Mouse (Mus musculus): Measurements from ENCODE around the gene 1700014D04Rik. TPM values are rescaled to one million over a fixed set of nuclear protein-coding genes. Genes with fewer than 3 reads are reported as not detected.

Gene 1700014D04Rik
- polyA plus RNA-seq, 1 experiment from 2014 or later, result not detected

GRCm38 (mm10) chr13:59756906-59757305 lies 10.4 kb upstream of the 1700014D04Rik start:
- Histone ChIP-seq H3K4me2 (ENCODE audit: low read length) (no peak overlapping the region), H3K36me3 (ENCODE audit: control insufficient read depth, insufficient read depth, low read length) (peaks cover 71% of the 10 kb centered on the region), H3K9ac (ENCODE audit: low read length) (no peak overlapping the region), H3K4me3 (ENCODE audit: control insufficient read depth in 1 of 2, insufficient read depth in 1 of 2, low read depth in 1 of 2, low read length in 2 of 2) (no peak overlapping the region), H3K4me1 (ENCODE audit: control insufficient read depth in 2 of 2, insufficient read depth in 2 of 2, low read length in 2 of 2) (no peaks in the 10 kb centered on the region), H3K27me3 (ENCODE audit: control insufficient read depth, insufficient read depth, low read length) (no peaks in the 10 kb centered on the region), H3K27ac (replicated peaks in 1 of 2; ENCODE audit: control insufficient read depth in 1 of 2, insufficient read depth in 1 of 2, low read depth in 2 of 2, low read length in 2 of 2) (peak overlapping the region in 1 of 2 experiments; percentile 51; a peak in 1 of 4 replicates), H3K9me3 (ENCODE audit: control insufficient read depth, low read length) (no peaks in the 10 kb centered on the region)
- ATAC-seq (ENCODE audit: insufficient number of reproducible peaks, insufficient read depth, low FRiP score, low read depth), result no peak
- WGBS, result 67% methylated on average over 7 of the region's 7 CpGs

- no peak for ATAC-seq (ENCODE audit: insufficient number of reproducible peaks, insufficient read depth, low FRiP score, low read depth)
- 60% methylated on average over 12 of the region's 12 CpGs for WGBS
- Histone ChIP-seq H3K4me1 (ENCODE audit: control insufficient read depth in 2 of 2, insufficient read depth in 2 of 2, low read length in 2 of 2) (no peaks in the 10 kb centered on the region), H3K9me3 (ENCODE audit: control insufficient read depth, low read length) (no peaks in the 10 kb centered on the region), H3K27ac (replicated peaks in 1 of 2; ENCODE audit: control insufficient read depth in 1 of 2, insufficient read depth in 1 of 2, low read depth in 2 of 2, low read length in 2 of 2) (no peak overlapping the region), H3K27me3 (ENCODE audit: control insufficient read depth, insufficient read depth, low read length) (no peaks in the 10 kb centered on the region), H3K9ac (ENCODE audit: low read length) (no peak overlapping the region), H3K4me3 (ENCODE audit: control insufficient read depth in 1 of 2, insufficient read depth in 1 of 2, low read depth in 1 of 2, low read length in 2 of 2) (no peak overlapping the region), H3K4me2 (ENCODE audit: low read length) (no peak overlapping the region), H3K36me3 (ENCODE audit: control insufficient read depth, insufficient read depth, low read length) (peaks cover 15% of the 10 kb centered on the region)
These were observed 3.8 kb upstream of the 1700014D04Rik start for GRCm38 (mm10) chr13:59750310-59750709.

GRCm38 (mm10) chr13:59746164-59746563 lies 388 bp downstream of the 1700014D04Rik start:
- no peak overlapping the region for H3K9ac ChIP-seq (ENCODE audit: low read length)
- no peaks in the 10 kb centered on the region for H3K27me3 ChIP-seq (ENCODE audit: control insufficient read depth, insufficient read depth, low read length)
- WGBS, result 61% methylated on average over 6 of the region's 6 CpGs
- H3K4me2 ChIP-seq (ENCODE audit: low read length), result no peak overlapping the region
- H3K36me3 ChIP-seq (ENCODE audit: control insufficient read depth, insufficient read depth, low read length), result no peaks in the 10 kb centered on the region
- H3K4me1 ChIP-seq (ENCODE audit: control insufficient read depth in 2 of 2, insufficient read depth in 2 of 2, low read length in 2 of 2), result peaks cover 0 to 2% of the 10 kb centered on the region in 2 experiments; a peak in 1 of 4 replicates
- no peak overlapping the region for H3K4me3 ChIP-seq (ENCODE audit: control insufficient read depth in 1 of 2, insufficient read depth in 1 of 2, low read depth in 1 of 2, low read length in 2 of 2)
- H3K27ac ChIP-seq (replicated peaks in 1 of 2; ENCODE audit: control insufficient read depth in 1 of 2, insufficient read depth in 1 of 2, low read depth in 2 of 2, low read length in 2 of 2), result no peak overlapping the region
- no peak for ATAC-seq (ENCODE audit: insufficient number of reproducible peaks, insufficient read depth, low FRiP score, low read depth)
- H3K9me3 ChIP-seq (ENCODE audit: control insufficient read depth, low read length), result no peaks in the 10 kb centered on the region

- peaks cover 0 to 5% of the 10 kb centered on the region in 2 experiments; a peak in 1 of 4 replicates for H3K4me1 ChIP-seq (ENCODE audit: control insufficient read depth in 2 of 2, insufficient read depth in 2 of 2, low read length in 2 of 2)
- 66% methylated on average over 6 of the region's 6 CpGs for WGBS
- no peak overlapping the region for H3K27ac ChIP-seq (replicated peaks in 1 of 2; ENCODE audit: control insufficient read depth in 1 of 2, insufficient read depth in 1 of 2, low read depth in 2 of 2, low read length in 2 of 2)
- no peak overlapping the region for H3K9ac ChIP-seq (ENCODE audit: low read length)
- ATAC-seq (ENCODE audit: insufficient number of reproducible peaks, insufficient read depth, low FRiP score, low read depth), result no peak
- H3K27me3 ChIP-seq (ENCODE audit: control insufficient read depth, insufficient read depth, low read length), result no peaks in the 10 kb centered on the region
- no peak overlapping the region for H3K4me2 ChIP-seq (ENCODE audit: low read length)
- H3K36me3 ChIP-seq (ENCODE audit: control insufficient read depth, insufficient read depth, low read length), result no peaks in the 10 kb centered on the region
- no peak overlapping the region for H3K4me3 ChIP-seq (ENCODE audit: control insufficient read depth in 1 of 2, insufficient read depth in 1 of 2, low read depth in 1 of 2, low read length in 2 of 2)
- no peaks in the 10 kb centered on the region for H3K9me3 ChIP-seq (ENCODE audit: control insufficient read depth, low read length)
These were observed 1.1 kb downstream of the 1700014D04Rik start for GRCm38 (mm10) chr13:59745462-59745861.

- no peak overlapping the region for H3K9ac ChIP-seq (ENCODE audit: low read length)
- H3K4me2 ChIP-seq (ENCODE audit: low read length), result no peak overlapping the region
- peaks cover 0 to 5% of the 10 kb centered on the region in 2 experiments; a peak in 1 of 4 replicates for H3K4me1 ChIP-seq (ENCODE audit: control insufficient read depth in 2 of 2, insufficient read depth in 2 of 2, low read length in 2 of 2)
- 67% methylated on average over 10 of the region's 10 CpGs for WGBS
- ATAC-seq (ENCODE audit: insufficient number of reproducible peaks, insufficient read depth, low FRiP score, low read depth), result no peak
- H3K27me3 ChIP-seq (ENCODE audit: control insufficient read depth, insufficient read depth, low read length), result no peaks in the 10 kb centered on the region
- no peak overlapping the region for H3K4me3 ChIP-seq (ENCODE audit: control insufficient read depth in 1 of 2, insufficient read depth in 1 of 2, low read depth in 1 of 2, low read length in 2 of 2)
- no peak overlapping the region for H3K27ac ChIP-seq (replicated peaks in 1 of 2; ENCODE audit: control insufficient read depth in 1 of 2, insufficient read depth in 1 of 2, low read depth in 2 of 2, low read length in 2 of 2)
- no peaks in the 10 kb centered on the region for H3K9me3 ChIP-seq (ENCODE audit: control insufficient read depth, low read length)
- H3K36me3 ChIP-seq (ENCODE audit: control insufficient read depth, insufficient read depth, low read length), result no peaks in the 10 kb centered on the region
These were observed 4.9 kb downstream of the 1700014D04Rik start for GRCm38 (mm10) chr13:59741697-59742096.

- no peak overlapping the region for H3K4me2 ChIP-seq (ENCODE audit: low read length)
- 60% methylated on average over 11 of the region's 11 CpGs for WGBS
- no peak for ATAC-seq (ENCODE audit: insufficient number of reproducible peaks, insufficient read depth, low FRiP score, low read depth)
These were observed 5.5 kb downstream of the 1700014D04Rik start for GRCm38 (mm10) chr13:59741096-59741495.

GRCm38 (mm10) chr13:59739397-59739796 lies 7.2 kb downstream of the 1700014D04Rik start:
- Histone ChIP-seq H3K27ac (replicated peaks in 1 of 2; ENCODE audit: control insufficient read depth in 1 of 2, insufficient read depth in 1 of 2, low read depth in 2 of 2, low read length in 2 of 2) (no peak overlapping the region), H3K9ac (ENCODE audit: low read length) (no peak overlapping the region), H3K4me2 (ENCODE audit: low read length) (no peak overlapping the region), H3K27me3 (ENCODE audit: control insufficient read depth, insufficient read depth, low read length) (no peaks in the 10 kb centered on the region), H3K4me1 (ENCODE audit: control insufficient read depth in 2 of 2, insufficient read depth in 2 of 2, low read length in 2 of 2) (peaks cover 0 to 5% of the 10 kb centered on the region in 2 experiments; a peak in 1 of 4 replicates), H3K4me3 (ENCODE audit: control insufficient read depth in 1 of 2, insufficient read depth in 1 of 2, low read depth in 1 of 2, low read length in 2 of 2) (no peak overlapping the region), H3K36me3 (ENCODE audit: control insufficient read depth, insufficient read depth, low read length) (no peaks in the 10 kb centered on the region), H3K9me3 (ENCODE audit: control insufficient read depth, low read length) (no peaks in the 10 kb centered on the region)
- 82% methylated on average over 4 of the region's 4 CpGs for WGBS
- no peak for ATAC-seq (ENCODE audit: insufficient number of reproducible peaks, insufficient read depth, low FRiP score, low read depth)

More at GRCm38 (mm10) chr13:59741096-59741495, 5.5 kb downstream of the 1700014D04Rik start:
- Histone ChIP-seq H3K27ac (replicated peaks in 1 of 2; ENCODE audit: control insufficient read depth in 1 of 2, insufficient read depth in 1 of 2, low read depth in 2 of 2, low read length in 2 of 2) (no peak overlapping the region), H3K4me1 (ENCODE audit: control insufficient read depth in 2 of 2, insufficient read depth in 2 of 2, low read length in 2 of 2) (peaks cover 0 to 5% of the 10 kb centered on the region in 2 experiments; a peak in 1 of 4 replicates), H3K9me3 (ENCODE audit: control insufficient read depth, low read length) (no peaks in the 10 kb centered on the region), H3K4me3 (ENCODE audit: control insufficient read depth in 1 of 2, insufficient read depth in 1 of 2, low read depth in 1 of 2, low read length in 2 of 2) (no peak overlapping the region), H3K36me3 (ENCODE audit: control insufficient read depth, insufficient read depth, low read length) (no peaks in the 10 kb centered on the region), H3K27me3 (ENCODE audit: control insufficient read depth, insufficient read depth, low read length) (no peaks in the 10 kb centered on the region), H3K9ac (ENCODE audit: low read length) (no peak overlapping the region)

GRCm38 (mm10) chr13:59738455-59738854 lies 8.1 kb downstream of the 1700014D04Rik start:
- no peak for ATAC-seq (ENCODE audit: insufficient number of reproducible peaks, insufficient read depth, low FRiP score, low read depth)
- no peaks in the 10 kb centered on the region for H3K27me3 ChIP-seq (ENCODE audit: control insufficient read depth, insufficient read depth, low read length)
- H3K9ac ChIP-seq (ENCODE audit: low read length), result no peak overlapping the region
- 88% methylated on average over 2 of the region's 2 CpGs for WGBS
- no peaks in the 10 kb centered on the region for H3K9me3 ChIP-seq (ENCODE audit: control insufficient read depth, low read length)
- peaks cover 0 to 5% of the 10 kb centered on the region in 2 experiments; a peak in 1 of 4 replicates for H3K4me1 ChIP-seq (ENCODE audit: control insufficient read depth in 2 of 2, insufficient read depth in 2 of 2, low read length in 2 of 2)
- H3K36me3 ChIP-seq (ENCODE audit: control insufficient read depth, insufficient read depth, low read length), result no peaks in the 10 kb centered on the region
- H3K27ac ChIP-seq (replicated peaks in 1 of 2; ENCODE audit: control insufficient read depth in 1 of 2, insufficient read depth in 1 of 2, low read depth in 2 of 2, low read length in 2 of 2), result no peak overlapping the region
- H3K4me2 ChIP-seq (ENCODE audit: low read length), result no peak overlapping the region
- H3K4me3 ChIP-seq (ENCODE audit: control insufficient read depth in 1 of 2, insufficient read depth in 1 of 2, low read depth in 1 of 2, low read length in 2 of 2), result no peak overlapping the region
